Mouse (Mus musculus): ENCODE measurements at regions not wholly inside any gene's neighbourhood (a gene's known extent, or its start where the extent isn't known, plus 50 kb on each side); places are given as distances from the start of the nearest gene placed in this dataset.

- Histone ChIP-seq H3ac (ENCODE audit: control insufficient read depth, insufficient read length, low read depth) (no peak overlapping the region), H3K36me3 (ENCODE audit: control insufficient read depth, insufficient read depth) (no peaks in the 10 kb centered on the region), H3K79me3 (ENCODE audit: low read depth) (no peaks in the 10 kb centered on the region), H3K79me2 (ENCODE audit: control insufficient read depth, insufficient read depth) (no peaks in the 10 kb centered on the region), H3K27me3 (ENCODE audit: control insufficient read depth, insufficient read depth, insufficient read length) (peaks cover 3% of the 10 kb centered on the region), H3K4me3 (ENCODE audit: insufficient read depth, poor library complexity, severe bottlenecking) (no peak overlapping the region)
- TF ChIP-seq MYOD1 (IDR thresholded peaks at IDR 0.05; ENCODE audit: control insufficient read depth, insufficient read length, low read depth), result no peak
- TF ChIP-seq USF1 (IDR thresholded peaks at IDR 0.05; ENCODE audit: low read depth), result no peak
- TF ChIP-seq CEBPB (IDR thresholded peaks at IDR 0.05; ENCODE audit: low read depth), result no peak
- TF ChIP-seq MYOG (IDR thresholded peaks at IDR 0.05; ENCODE audit: control insufficient read depth, extremely low read depth, insufficient read length), result no peak
- TF ChIP-seq MAX (IDR thresholded peaks at IDR 0.05), result no peak
- no peak for TF ChIP-seq CTCF (IDR thresholded peaks at IDR 0.05; ENCODE audit: control insufficient read depth, insufficient read depth, insufficient read length)
- TF ChIP-seq FOSL1 (IDR thresholded peaks at IDR 0.05; ENCODE audit: insufficient read depth, low read length, poor library complexity, severe bottlenecking), result no peak
Measured at GRCm38 (mm10) chr9:46421688-46422274, 102.0 kb upstream of the 4931429L15Rik start.

DNA sequence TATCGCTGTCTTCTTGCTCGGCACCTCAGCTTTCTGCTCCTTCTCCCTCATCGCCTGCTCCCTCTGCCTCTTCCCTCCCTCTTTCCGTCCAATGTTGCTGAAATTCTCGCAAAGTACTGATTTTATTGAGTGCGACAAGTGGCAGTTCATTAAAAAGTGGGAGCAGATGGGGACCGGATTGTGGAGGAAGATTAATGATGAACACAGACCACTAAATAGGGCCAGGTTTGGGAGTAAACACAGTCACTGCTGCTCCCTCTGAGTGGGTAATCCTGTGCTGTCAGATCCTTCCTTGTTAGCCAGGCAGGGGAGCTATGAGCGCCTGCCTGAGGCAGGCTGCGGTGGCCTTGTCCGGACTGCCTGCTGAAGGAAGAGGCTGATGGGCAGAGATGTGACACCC lies 91.9 kb upstream of the 4931429L15Rik start:
- Histone ChIP-seq H3K79me2 (ENCODE audit: control insufficient read depth, insufficient read depth) (no peaks in the 10 kb centered on the region), H3K4me3 (ENCODE audit: insufficient read depth, poor library complexity, severe bottlenecking) (no peak overlapping the region), H3ac (ENCODE audit: control insufficient read depth, insufficient read length, low read depth) (no peak overlapping the region), H3K27me3 (ENCODE audit: control insufficient read depth, insufficient read depth, insufficient read length) (no peaks in the 10 kb centered on the region), H3K36me3 (ENCODE audit: control insufficient read depth, insufficient read depth) (no peaks in the 10 kb centered on the region), H3K79me3 (ENCODE audit: low read depth) (no peaks in the 10 kb centered on the region)
- TF ChIP-seq FOSL1 (IDR thresholded peaks at IDR 0.05; ENCODE audit: insufficient read depth, low read length, poor library complexity, severe bottlenecking), result no peak
- no peak for TF ChIP-seq CEBPB (IDR thresholded peaks at IDR 0.05; ENCODE audit: low read depth)
- no peak for TF ChIP-seq MYOG (IDR thresholded peaks at IDR 0.05; ENCODE audit: control insufficient read depth, extremely low read depth, insufficient read length)
- no peak for TF ChIP-seq USF1 (IDR thresholded peaks at IDR 0.05; ENCODE audit: low read depth)
- no peak for TF ChIP-seq MYOD1 (IDR thresholded peaks at IDR 0.05; ENCODE audit: control insufficient read depth, insufficient read length, low read depth)
- no peak for TF ChIP-seq MAX (IDR thresholded peaks at IDR 0.05)
- TF ChIP-seq CTCF (IDR thresholded peaks at IDR 0.05; ENCODE audit: control insufficient read depth, insufficient read depth, insufficient read length), result no peak

GRCm38 (mm10) chr9:46408776-46409175 lies 89.0 kb upstream of the 4931429L15Rik start:
- H3K79me2 ChIP-seq (ENCODE audit: control insufficient read depth, insufficient read depth), result no peaks in the 10 kb centered on the region
- no peak for TF ChIP-seq FOSL1 (IDR thresholded peaks at IDR 0.05; ENCODE audit: insufficient read depth, low read length, poor library complexity, severe bottlenecking)
- no peak for TF ChIP-seq MAX (IDR thresholded peaks at IDR 0.05)
- no peak for TF ChIP-seq MYOG (IDR thresholded peaks at IDR 0.05; ENCODE audit: control insufficient read depth, extremely low read depth, insufficient read length)
- no peak for TF ChIP-seq CEBPB (IDR thresholded peaks at IDR 0.05; ENCODE audit: low read depth)
- no peak for TF ChIP-seq USF1 (IDR thresholded peaks at IDR 0.05; ENCODE audit: low read depth)
- no peak for TF ChIP-seq CTCF (IDR thresholded peaks at IDR 0.05; ENCODE audit: control insufficient read depth, insufficient read depth, insufficient read length)
- TF ChIP-seq MYOD1 (IDR thresholded peaks at IDR 0.05; ENCODE audit: control insufficient read depth, insufficient read length, low read depth), result no peak
- H3K4me3 ChIP-seq (ENCODE audit: insufficient read depth, poor library complexity, severe bottlenecking), result no peak overlapping the region
- peaks cover 10% of the 10 kb centered on the region for H3K27me3 ChIP-seq (ENCODE audit: control insufficient read depth, insufficient read depth, insufficient read length)
- H3K36me3 ChIP-seq (ENCODE audit: control insufficient read depth, insufficient read depth), result no peaks in the 10 kb centered on the region
- H3ac ChIP-seq (ENCODE audit: control insufficient read depth, insufficient read length, low read depth), result no peak overlapping the region
- H3K79me3 ChIP-seq (ENCODE audit: low read depth), result no peaks in the 10 kb centered on the region

- Histone ChIP-seq H3K4me3 (ENCODE audit: insufficient read depth, poor library complexity, severe bottlenecking) (no peak overlapping the region), H3K79me3 (ENCODE audit: low read depth) (no peaks in the 10 kb centered on the region), H3ac (ENCODE audit: control insufficient read depth, insufficient read length, low read depth) (no peak overlapping the region), H3K79me2 (ENCODE audit: control insufficient read depth, insufficient read depth) (no peaks in the 10 kb centered on the region), H3K36me3 (ENCODE audit: control insufficient read depth, insufficient read depth) (no peaks in the 10 kb centered on the region), H3K27me3 (ENCODE audit: control insufficient read depth, insufficient read depth, insufficient read length) (peaks cover 10% of the 10 kb centered on the region)
- TF ChIP-seq FOSL1 (IDR thresholded peaks at IDR 0.05; ENCODE audit: insufficient read depth, low read length, poor library complexity, severe bottlenecking) (no peak), CEBPB (IDR thresholded peaks at IDR 0.05; ENCODE audit: low read depth) (no peak), MYOG (IDR thresholded peaks at IDR 0.05; ENCODE audit: control insufficient read depth, extremely low read depth, insufficient read length) (no peak), MYOD1 (IDR thresholded peaks at IDR 0.05; ENCODE audit: control insufficient read depth, insufficient read length, low read depth) (no peak), USF1 (IDR thresholded peaks at IDR 0.05; ENCODE audit: low read depth) (no peak), CTCF (IDR thresholded peaks at IDR 0.05; ENCODE audit: control insufficient read depth, insufficient read depth, insufficient read length) (no peak), MAX (IDR thresholded peaks at IDR 0.05) (no peak)
Measured at GRCm38 (mm10) chr9:46406606-46407005, 86.8 kb upstream of the 4931429L15Rik start.

DNA sequence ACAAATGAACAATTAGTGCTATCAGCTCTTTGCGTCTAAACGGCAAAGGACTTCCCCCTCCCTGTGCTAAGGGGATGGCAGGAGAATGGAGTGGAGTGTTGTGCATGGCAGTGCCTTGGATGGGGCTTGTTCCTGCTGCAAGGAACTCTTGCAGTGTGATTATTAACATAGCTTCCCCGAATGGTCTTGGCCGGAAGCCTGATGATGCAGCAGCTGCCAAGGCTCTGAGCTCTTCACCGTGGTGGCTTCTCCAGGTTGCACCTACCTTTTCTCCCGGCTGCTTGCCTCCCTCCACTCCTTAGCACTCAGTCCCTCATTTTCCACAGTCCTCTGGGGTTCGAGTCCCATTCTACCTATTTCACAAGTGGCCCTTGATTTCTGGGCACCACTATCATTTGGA lies 76.8 kb upstream of the 4931429L15Rik start:
- Histone ChIP-seq H3K4me3 (ENCODE audit: insufficient read depth, poor library complexity, severe bottlenecking) (no peak overlapping the region), H3K79me2 (ENCODE audit: control insufficient read depth, insufficient read depth) (no peaks in the 10 kb centered on the region), H3K79me3 (ENCODE audit: low read depth) (no peaks in the 10 kb centered on the region), H3ac (ENCODE audit: control insufficient read depth, insufficient read length, low read depth) (no peak overlapping the region), H3K36me3 (ENCODE audit: control insufficient read depth, insufficient read depth) (no peaks in the 10 kb centered on the region), H3K27me3 (ENCODE audit: control insufficient read depth, insufficient read depth, insufficient read length) (peaks cover 28% of the 10 kb centered on the region)
- no peak for TF ChIP-seq MYOD1 (IDR thresholded peaks at IDR 0.05; ENCODE audit: control insufficient read depth, insufficient read length, low read depth)
- TF ChIP-seq MAX (IDR thresholded peaks at IDR 0.05), result no peak
- no peak for TF ChIP-seq USF1 (IDR thresholded peaks at IDR 0.05; ENCODE audit: low read depth)
- no peak for TF ChIP-seq MYOG (IDR thresholded peaks at IDR 0.05; ENCODE audit: control insufficient read depth, extremely low read depth, insufficient read length)
- TF ChIP-seq CTCF (IDR thresholded peaks at IDR 0.05; ENCODE audit: control insufficient read depth, insufficient read depth, insufficient read length), result no peak
- no peak for TF ChIP-seq CEBPB (IDR thresholded peaks at IDR 0.05; ENCODE audit: low read depth)
- TF ChIP-seq FOSL1 (IDR thresholded peaks at IDR 0.05; ENCODE audit: insufficient read depth, low read length, poor library complexity, severe bottlenecking), result no peak
